Mouse (Mus musculus) pancreas, adult 10 weeks (tissue): Measurements from ENCODE around the gene Smc3. TPM values are rescaled to one million over a fixed set of nuclear protein-coding genes. Genes with fewer than 3 reads are reported as not detected.

ENCODE experiments used
- polyA plus RNA-seq: library from polyadenylated mRNA; stranded (reverse); fragments of 350-450 nt; fragmentation: Illumina TruSeq; extraction: RNeasy Lipid Tissue Mini Kit (QIAGEN cat#74804); gene quantifications from one replicate; pipeline ENCODE4 v1.2.3, GENCODE M21; 2015; ENCODE audit warnings: low read depth, low replicate concordance; ENCODE audit not compliant: insufficient read depth

Smc3 gene
- 5.7 TPM for polyA plus RNA-seq

GRCm38 (mm10) chr19:53599757-53600539 is at the start of gene Smc3:
Smc3 (plus strand) TSS chr19:53600398.

GRCm38 (mm10) chr19:53588968-53589367 is 11.2 kb upstream of the Smc3 start, which contains the start of gene Nutf2-ps1:
Nutf2-ps1 (minus strand) TSS chr19:53589068.

GRCm38 (mm10) chr19:53676718-53677634 is 76.8 kb downstream of the Smc3 start, which contains the start of gene Rbm20:
Rbm20 (plus strand) TSS chr19:53677306.

Other genes with a start within 250 kb of the Smc3 start
- not detected for gene Gm10197, start 228.6 kb upstream of the Smc3 start, polyA plus RNA-seq
- gene Smndc1, start 209.8 kb upstream of the Smc3 start, polyA plus RNA-seq = 7.1 TPM
- gene Dusp5, start 71.3 kb upstream of the Smc3 start, polyA plus RNA-seq = 1.9 TPM
- gene Nutf2-ps1, start 11.3 kb upstream of the Smc3 start, polyA plus RNA-seq = 2.7 TPM
- 0.17 TPM for gene Rbm20, start 76.9 kb downstream of the Smc3 start, polyA plus RNA-seq